Mouse (Mus musculus): ENCODE measurements around the gene C2cd4a. TPM values are rescaled to one million over a fixed set of nuclear protein-coding genes. Genes with fewer than 3 reads are reported as not detected.
A peak's percentile ranks its signal among the peaks of the same experiment; 100 is the strongest.

Gene C2cd4a
- total RNA-seq, 2 experiments from 2014 or later: 0.24 TPM; not detected in 1

DNA sequence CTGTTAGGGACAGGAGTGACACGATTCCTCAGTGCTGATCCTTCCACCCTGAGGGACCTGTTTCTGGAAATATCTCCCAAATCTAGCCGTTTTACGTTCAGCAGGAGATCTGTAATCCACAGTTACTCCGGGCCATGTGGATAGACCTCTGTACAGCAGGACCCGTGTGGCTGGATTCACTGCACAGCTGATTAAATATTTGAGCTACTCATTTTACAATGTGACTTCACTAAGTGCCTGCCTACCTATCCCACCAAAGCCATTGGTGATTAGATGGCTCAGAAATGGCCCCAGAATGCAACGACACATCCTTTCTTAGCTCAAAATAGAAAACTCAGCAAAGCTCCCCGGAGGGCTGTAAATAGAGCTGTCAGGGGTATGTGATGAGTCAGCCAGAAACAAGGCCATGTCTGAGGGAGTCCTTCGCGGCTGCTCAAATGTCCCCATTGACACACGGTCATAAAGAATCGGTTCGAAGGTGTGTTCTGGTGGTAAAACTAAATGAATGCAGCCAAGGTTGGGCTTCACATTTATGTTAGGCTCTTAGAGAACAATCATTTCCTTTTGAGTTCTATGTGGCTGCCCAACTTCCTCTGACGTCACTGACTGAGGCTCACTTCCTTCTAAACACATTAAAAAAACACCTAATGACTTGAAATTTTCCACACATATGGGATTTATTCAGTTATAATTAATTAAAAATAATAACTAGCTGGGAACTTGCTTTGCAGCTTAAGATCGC is 32.9 kb downstream of the C2cd4a start:
- no peak for DNase-seq (ENCODE audit: extremely low spot score in 1 of 2, low spot score in 2 of 2)
- intact Hi-C loops (cut with DNase I): no loop called here

GRCm38 (mm10) chr9:67795205-67795675 is 36.9 kb downstream of the C2cd4a start:
- peak; percentile 48 to 61 for DNase-seq (ENCODE audit: extremely low spot score in 1 of 2, low spot score in 2 of 2)
- intact Hi-C loops (cut with DNase I): no loop called here

DNA sequence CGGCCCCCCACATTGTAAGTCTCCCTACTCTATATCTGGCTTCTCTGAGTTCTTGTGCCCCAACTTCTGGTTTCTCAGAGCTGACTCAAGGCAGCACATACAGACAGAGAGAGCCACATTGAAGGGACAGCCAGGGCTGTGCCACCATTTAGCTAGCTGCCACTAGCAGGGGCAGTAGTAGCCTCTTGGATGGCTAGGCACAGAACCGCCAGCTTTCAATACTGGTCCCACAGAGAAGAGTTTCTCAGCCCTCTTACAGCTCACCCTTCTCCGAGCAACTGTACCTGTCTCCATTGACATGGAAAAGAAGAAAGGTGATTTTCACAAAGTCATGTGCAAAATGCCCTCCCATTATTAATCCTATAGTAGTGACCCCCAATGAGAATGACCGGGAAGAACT is 37.5 kb downstream of the C2cd4a start:
- intact Hi-C loops (cut with DNase I): no loop called here
- DNase-seq (ENCODE audit: extremely low spot score in 1 of 2, low spot score in 2 of 2): no peak

GRCm38 (mm10) chr9:67794216-67794615 is 37.9 kb downstream of the C2cd4a start:
- no peak for DNase-seq (ENCODE audit: extremely low spot score in 1 of 2, low spot score in 2 of 2)
- intact Hi-C loops (cut with DNase I): no loop called here

GRCm38 (mm10) chr9:67793501-67793900 is 38.6 kb downstream of the C2cd4a start:
- no peak for DNase-seq (ENCODE audit: extremely low spot score in 1 of 2, low spot score in 2 of 2)
- intact Hi-C loops (cut with DNase I): no loop called here

DNA sequence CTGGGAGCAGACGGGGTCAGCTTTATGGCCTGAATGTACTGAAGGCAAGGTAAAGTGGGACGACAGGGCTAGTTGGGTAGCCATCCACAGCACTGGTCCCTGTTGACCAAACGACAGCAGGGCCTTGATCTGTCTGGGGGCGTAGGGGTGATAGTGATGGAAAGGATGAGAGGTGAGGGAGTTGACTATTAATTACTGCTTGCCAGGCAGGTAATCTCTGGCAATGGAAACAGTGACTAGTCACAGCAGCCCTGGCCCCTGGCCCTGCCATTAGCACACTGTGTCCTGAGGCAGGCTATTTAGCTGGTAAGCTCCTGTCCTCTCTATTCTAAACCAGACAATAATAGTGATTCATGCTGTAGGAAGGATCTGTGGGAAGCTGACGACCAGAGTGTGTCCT is 39.7 kb downstream of the C2cd4a start:
- intact Hi-C loops (cut with DNase I): no loop called here
- DNase-seq (ENCODE audit: extremely low spot score in 1 of 2, low spot score in 2 of 2): no peak

DNA sequence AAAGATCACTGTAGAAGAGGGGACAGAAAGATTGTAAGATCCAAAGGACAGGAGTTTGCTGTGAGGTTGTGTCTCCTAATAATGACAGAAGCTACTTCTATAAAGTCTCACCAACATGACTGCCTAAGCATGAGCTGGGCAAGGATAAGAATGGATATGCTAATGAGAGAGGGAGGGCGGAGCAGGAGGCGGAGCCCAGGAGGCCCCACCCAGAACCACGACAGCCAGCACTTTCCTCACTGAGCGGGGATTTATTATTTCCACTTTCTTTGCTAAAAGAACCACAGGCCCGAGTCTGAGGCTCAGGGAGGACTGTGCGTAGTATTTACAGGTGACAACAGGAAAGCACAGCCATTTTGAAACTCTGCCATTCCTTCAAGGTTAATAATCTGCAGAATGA is 44.5 kb downstream of the C2cd4a start:
- no peak for DNase-seq (ENCODE audit: extremely low spot score in 1 of 2, low spot score in 2 of 2)
- intact Hi-C loops (cut with DNase I): no loop called here

DNA sequence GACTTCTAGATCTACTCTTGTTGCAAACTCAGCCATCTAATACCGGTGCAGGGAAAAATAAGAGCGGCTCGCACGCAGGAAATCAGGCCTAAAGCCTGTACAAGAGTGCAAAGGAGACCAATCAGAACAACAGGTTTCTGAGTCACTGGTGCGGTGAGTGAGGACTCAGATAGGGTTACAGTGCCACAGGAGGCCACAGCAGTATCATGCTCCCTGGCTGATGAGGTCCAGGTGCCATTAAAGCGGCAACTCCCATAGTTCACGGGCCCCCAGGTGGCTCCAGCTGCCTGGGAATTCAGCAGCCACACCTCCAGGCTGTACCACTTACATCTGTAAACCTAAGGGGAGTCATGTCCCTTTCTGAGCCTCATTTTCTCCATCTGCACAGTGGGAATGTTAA is 45.8 kb downstream of the C2cd4a start:
- DNase-seq (ENCODE audit: extremely low spot score in 1 of 2, low spot score in 2 of 2): no peak
- intact Hi-C loops (cut with DNase I): no loop called here

GRCm38 (mm10) chr9:67783925-67784324 is 48.2 kb downstream of the C2cd4a start:
- no peak for DNase-seq (ENCODE audit: extremely low spot score in 1 of 2, low spot score in 2 of 2)
- intact Hi-C loops (cut with DNase I): no loop called here

DNA sequence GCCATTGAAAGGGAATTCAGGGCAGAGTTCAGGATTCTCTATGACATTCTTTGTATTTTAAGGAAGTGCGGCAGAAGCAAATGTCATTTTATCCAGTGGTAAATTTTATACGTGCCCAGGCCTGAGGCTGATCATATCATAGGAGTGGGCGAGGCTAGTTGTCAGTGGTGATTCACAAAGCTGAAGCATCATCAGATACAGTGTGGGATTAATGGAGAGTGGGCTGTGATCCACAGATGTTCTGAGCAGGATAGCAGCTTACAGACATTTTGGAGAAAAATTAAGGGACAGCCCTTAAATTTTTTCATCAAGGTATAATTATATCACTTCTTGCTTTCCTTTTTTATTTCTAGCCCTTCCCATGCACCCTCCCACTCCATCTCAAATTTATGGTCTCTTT is 48.7 kb downstream of the C2cd4a start:
- intact Hi-C loops (cut with DNase I): no loop called here
- DNase-seq (ENCODE audit: extremely low spot score in 1 of 2, low spot score in 2 of 2): no peak

DNA sequence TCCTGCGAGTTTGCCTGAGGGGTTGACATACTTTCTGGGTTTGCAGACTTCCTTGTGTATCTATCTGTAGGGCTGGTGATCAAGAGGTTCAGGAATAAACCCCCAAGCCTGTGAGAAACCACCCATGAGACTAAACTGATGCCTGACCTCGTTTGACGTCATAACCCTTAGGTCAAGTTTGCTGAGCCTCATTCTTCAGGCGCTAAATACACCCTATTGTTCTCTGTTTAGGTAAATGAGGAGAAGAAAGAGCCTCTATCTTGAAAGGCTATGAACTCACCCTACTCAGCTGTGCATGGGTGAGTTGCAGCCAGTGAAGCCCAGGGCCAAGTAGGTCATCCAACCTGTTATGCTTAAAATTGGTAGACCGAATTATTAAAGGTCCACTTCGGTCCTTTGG is 49.3 kb downstream of the C2cd4a start:
- intact Hi-C loops (cut with DNase I): no loop called here
- no peak for DNase-seq (ENCODE audit: extremely low spot score in 1 of 2, low spot score in 2 of 2)

Other genes starting within 250 kb of the C2cd4a start
- 1 to 10 TPM; 2.3 to 3.0 TPM for gene C2cd4b, start 72.9 kb downstream of the C2cd4a start, total RNA-seq (2021)
- 10 to 100 TPM; 50.6 to 55.8 TPM for gene Vps13c, start 8.1 kb upstream of the C2cd4a start, total RNA-seq (2021)

All from left cerebral cortex, postnatal 10 days (tissue).